Mouse (Mus musculus): ENCODE data around the gene Hcn2. TPM values are rescaled to one million over a fixed set of nuclear protein-coding genes. Genes with fewer than 3 reads are reported as not detected.

The Hcn2 gene
- polyA plus RNA-seq, 1 experiment from 2014 or later, result 0.04 TPM

DNA sequence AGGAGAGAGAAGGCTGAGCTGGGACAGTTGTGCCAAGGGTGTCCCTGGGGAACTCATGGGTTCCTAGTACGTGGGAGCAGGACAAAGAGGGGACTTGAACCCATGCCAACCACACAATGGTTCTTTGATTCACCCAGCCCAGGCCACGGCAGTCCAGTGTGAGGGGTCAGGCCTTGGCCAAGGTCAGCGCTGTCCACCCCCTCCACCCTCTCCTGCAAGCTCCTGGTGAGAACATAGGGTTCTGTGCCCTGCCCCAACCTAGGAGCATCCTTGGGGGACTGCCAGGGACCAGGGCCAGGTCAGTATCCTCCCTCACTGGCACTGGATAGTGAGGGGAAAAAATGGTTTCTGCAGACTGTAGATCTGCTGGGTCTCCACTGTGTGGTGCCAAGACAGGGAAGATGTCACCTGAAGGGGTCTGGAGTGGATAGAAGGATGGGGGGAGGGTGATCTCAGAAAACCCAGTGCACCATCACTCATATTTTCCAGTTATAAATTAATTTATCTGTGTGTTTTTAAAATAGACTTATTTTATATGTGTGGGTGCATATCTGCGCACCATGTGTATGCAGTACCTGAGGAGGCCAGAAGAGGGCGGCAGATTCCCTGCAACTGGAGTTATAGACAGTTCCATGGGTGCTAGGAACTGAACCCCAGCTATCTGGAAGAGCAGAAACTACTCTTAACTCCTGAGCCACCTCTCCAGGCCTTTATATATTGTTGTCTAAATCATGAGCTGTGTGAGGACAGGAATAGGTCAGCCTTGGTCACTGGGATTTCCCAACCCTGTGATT lies 58.2 kb downstream of the Hcn2 start:
- no peak for DNase-seq (ENCODE audit: low spot score)
- Histone ChIP-seq H3K4me1 (peaks cover 30% of the 10 kb centered on the region), H3K36me3 (replicated peaks) (no peaks in the 10 kb centered on the region), H3K27ac (replicated peaks) (no peak overlapping the region), H3K27me3 (replicated peaks; ENCODE audit: low read depth, poor library complexity, severe bottlenecking) (peaks cover 48% of the 10 kb centered on the region), H3K9me3 (peaks cover 7% of the 10 kb centered on the region; the same call in 1 of the 2 replicates), H3K4me3 (no peak overlapping the region)
- WGBS, result 72% methylated on average over 5 of the region's 5 CpGs

DNA sequence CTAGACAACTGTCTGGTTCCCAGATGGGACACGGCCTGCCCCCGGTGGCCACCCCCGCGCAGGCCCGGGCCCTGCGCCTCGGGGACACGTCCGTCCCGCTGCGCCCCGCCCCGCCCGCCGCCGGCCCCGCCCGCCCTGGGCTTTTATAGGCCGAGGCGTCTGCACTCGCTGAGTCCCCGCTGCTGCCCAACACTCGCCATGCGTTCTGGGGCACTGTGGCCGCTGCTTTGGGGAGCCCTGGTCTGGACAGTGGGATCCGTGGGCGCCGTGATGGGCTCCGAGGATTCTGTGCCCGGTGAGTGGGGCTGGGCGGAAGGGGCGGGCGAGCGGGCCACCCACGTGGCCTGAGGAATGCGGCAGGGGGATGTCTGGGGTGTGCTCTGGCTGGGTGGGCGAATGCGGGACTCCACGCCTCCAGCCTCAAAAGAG lies 60.7 kb downstream of the Hcn2 start, which contains the start of gene Fstl3:
TSS of gene Fstl3 (plus strand) at position 170 of the 429 bp plus-strand sequence.
- H3K27ac ChIP-seq (replicated peaks), result peak within 1 kb of the TSS; percentile 70
- H3K27me3 ChIP-seq (replicated peaks; ENCODE audit: low read depth, poor library complexity, severe bottlenecking), result peaks cover 65% of the 10 kb centered on the region
- H3K36me3 ChIP-seq (replicated peaks), result no peaks in the 10 kb centered on the region
- peaks cover 7% of the 10 kb centered on the region; the same call in 1 of the 2 replicates for H3K9me3 ChIP-seq
- DNase-seq (ENCODE audit: low spot score), result peak; percentile 68
- WGBS, result 1% methylated on average over 39 of the region's 39 CpGs
- H3K4me1 ChIP-seq, result peaks cover 52% of the 10 kb centered on the region
- peak within 1 kb of the TSS; percentile 54 for H3K4me3 ChIP-seq

DNA sequence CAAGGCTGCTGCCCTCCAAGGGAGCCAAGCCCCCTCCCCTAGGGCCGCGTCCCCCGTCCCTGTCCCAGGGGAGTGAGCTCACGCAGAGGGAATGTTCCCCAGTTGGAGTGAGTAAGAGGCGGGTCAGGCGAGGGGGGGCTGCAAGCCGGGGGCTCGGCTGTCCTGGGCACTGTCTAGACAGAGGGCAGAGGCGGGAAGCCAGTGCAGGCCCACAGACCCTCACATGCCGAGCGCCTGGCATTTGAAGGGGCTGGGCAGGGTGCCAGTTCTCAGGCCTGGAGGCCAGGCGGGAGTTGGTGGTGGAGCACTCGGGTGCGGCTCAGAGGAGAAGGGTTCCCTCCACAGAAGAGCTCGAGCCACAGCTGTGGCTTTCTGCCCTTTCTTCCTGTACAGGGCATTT lies 61.6 kb downstream of the Hcn2 start:
- Histone ChIP-seq H3K27ac (replicated peaks) (peak overlapping the region; percentile 64; the same call in 1 of the 2 replicates), H3K36me3 (replicated peaks) (no peaks in the 10 kb centered on the region), H3K4me1 (peaks cover 52% of the 10 kb centered on the region), H3K9me3 (no peaks in the 10 kb centered on the region), H3K27me3 (replicated peaks; ENCODE audit: low read depth, poor library complexity, severe bottlenecking) (peaks cover 74% of the 10 kb centered on the region), H3K4me3 (peak overlapping the region; percentile 54)
- 18% methylated on average over 15 of the region's 15 CpGs for WGBS
- peak; percentile 56 for DNase-seq (ENCODE audit: low spot score)

GRCm38 (mm10) chr10:79779193-79779592 lies 62.8 kb downstream of the Hcn2 start:
- Histone ChIP-seq H3K36me3 (replicated peaks) (no peaks in the 10 kb centered on the region), H3K9me3 (no peaks in the 10 kb centered on the region), H3K4me3 (no peak overlapping the region), H3K27ac (replicated peaks) (no peak overlapping the region), H3K27me3 (replicated peaks; ENCODE audit: low read depth, poor library complexity, severe bottlenecking) (peaks cover 85% of the 10 kb centered on the region), H3K4me1 (peaks cover 52% of the 10 kb centered on the region)
- no peak for DNase-seq (ENCODE audit: low spot score)
- 13% methylated on average over 2 of the region's 2 CpGs for WGBS

DNA sequence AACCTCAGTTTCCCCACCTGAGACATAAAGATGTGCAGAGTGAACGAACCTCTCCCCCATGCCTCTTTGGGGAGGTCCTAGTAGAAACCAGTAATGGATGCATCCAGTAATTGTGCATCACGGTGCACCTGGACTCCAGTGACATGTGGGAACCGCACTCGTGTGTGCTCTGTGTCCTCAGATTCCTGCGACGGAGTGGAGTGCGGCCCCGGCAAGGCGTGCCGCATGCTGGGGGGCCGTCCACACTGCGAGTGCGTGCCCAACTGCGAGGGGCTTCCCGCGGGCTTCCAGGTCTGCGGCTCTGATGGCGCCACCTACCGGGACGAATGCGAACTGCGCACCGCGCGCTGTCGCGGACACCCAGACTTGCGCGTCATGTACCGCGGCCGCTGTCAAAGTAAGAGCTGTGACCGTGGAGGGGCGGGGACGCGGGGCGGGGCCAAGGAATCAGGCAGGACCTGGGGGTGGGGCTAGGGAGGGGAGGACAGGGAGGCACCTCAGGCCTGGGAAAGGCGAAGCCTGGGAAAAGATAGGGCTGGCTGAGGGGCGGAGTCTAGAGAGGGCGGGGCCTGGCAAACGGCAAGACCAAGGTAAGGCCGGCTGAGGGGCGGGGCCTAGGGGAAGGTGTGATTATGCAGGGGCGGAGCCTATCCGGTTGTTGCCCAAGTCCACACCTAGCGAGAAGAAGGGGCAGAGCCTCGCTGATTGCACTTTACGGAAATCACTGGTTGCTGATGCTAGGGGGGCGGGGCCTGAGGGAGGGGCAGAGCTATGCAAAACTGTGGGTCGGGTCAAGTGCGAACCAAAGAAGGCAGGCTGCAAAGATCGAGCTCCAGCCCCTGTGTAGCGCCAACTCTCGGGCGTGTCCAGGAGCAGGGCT lies 63.6 kb downstream of the Hcn2 start:
- peak; percentile 99 for DNase-seq (ENCODE audit: low spot score)
- Histone ChIP-seq H3K4me1 (peaks cover 52% of the 10 kb centered on the region), H3K27ac (replicated peaks) (peak overlapping the region; percentile 52; the same call in 1 of the 2 replicates), H3K36me3 (replicated peaks) (no peaks in the 10 kb centered on the region), H3K27me3 (replicated peaks; ENCODE audit: low read depth, poor library complexity, severe bottlenecking) (peaks cover 89% of the 10 kb centered on the region), H3K4me3 (peak overlapping the region; percentile 58), H3K9me3 (no peaks in the 10 kb centered on the region)
- WGBS, result 2% methylated on average over 55 of the region's 55 CpGs

DNA sequence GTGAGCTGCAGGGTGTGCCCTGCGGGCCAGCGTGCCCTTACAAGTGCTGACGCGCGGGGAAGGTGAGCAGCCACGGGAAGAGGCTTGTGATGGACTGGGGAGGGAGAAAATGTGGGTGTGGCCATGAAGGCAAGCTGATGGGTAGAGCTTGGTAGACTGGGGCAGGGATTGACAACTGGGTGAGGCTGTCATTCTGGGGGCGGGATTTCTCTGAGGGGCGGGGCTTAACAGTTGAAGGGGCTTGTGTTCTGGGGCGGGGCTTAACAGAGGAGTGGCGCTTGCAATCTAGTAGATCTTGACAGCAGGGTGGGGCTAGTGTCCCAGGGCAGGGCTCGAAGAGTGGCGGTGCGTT lies 64.2 kb downstream of the Hcn2 start:
- WGBS, result under 1% methylated on average over 13 of the region's 13 CpGs
- Histone ChIP-seq H3K27me3 (replicated peaks; ENCODE audit: low read depth, poor library complexity, severe bottlenecking) (peaks cover 92% of the 10 kb centered on the region), H3K4me3 (peak overlapping the region; percentile 58), H3K4me1 (peaks cover 52% of the 10 kb centered on the region), H3K9me3 (no peaks in the 10 kb centered on the region), H3K27ac (replicated peaks) (peak overlapping the region; percentile 52; the same call in 1 of the 2 replicates), H3K36me3 (replicated peaks) (no peaks in the 10 kb centered on the region)
- peak; percentile 79 for DNase-seq (ENCODE audit: low spot score)

GRCm38 (mm10) chr10:79781139-79781538 lies 64.7 kb downstream of the Hcn2 start:
- 30% methylated on average over 21 of the region's 21 CpGs for WGBS
- peak overlapping the region; percentile 58 for H3K4me3 ChIP-seq
- peaks cover 52% of the 10 kb centered on the region for H3K4me1 ChIP-seq

DNA sequence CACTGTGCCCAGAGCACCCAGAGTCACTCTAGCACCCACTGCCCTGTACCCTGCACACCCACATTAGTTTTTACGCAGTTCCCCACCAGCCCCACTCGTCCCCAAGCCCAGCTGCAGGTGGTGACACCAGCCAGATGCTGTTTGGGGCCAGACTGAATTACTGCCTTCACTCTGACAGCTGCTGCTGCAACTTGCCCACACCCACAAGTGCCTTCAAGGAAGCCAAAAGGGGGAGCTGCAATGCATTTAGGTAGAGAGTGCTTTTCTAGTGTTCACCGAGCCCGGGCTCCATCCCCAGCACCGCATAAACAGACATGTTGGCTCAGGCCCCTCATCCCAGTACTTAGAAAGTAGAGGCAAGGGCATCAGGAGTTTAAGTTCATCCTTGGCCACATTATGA lies 65.5 kb downstream of the Hcn2 start:
- H3K4me1 ChIP-seq, result peaks cover 50% of the 10 kb centered on the region
- 52% methylated on average over 5 of the region's 5 CpGs for WGBS
- no peak overlapping the region for H3K27ac ChIP-seq (replicated peaks)
- no peaks in the 10 kb centered on the region for H3K36me3 ChIP-seq (replicated peaks)
- DNase-seq (ENCODE audit: low spot score), result no peak
- H3K4me3 ChIP-seq, result 0 out of 2 replicates have a peak overlapping the region, but pooled peaks have one; percentile 3
- no peaks in the 10 kb centered on the region for H3K9me3 ChIP-seq
- H3K27me3 ChIP-seq (replicated peaks; ENCODE audit: low read depth, poor library complexity, severe bottlenecking), result peaks cover 82% of the 10 kb centered on the region

More at GRCm38 (mm10) chr10:79781139-79781538, 64.7 kb downstream of the Hcn2 start:
- no peaks in the 10 kb centered on the region for H3K9me3 ChIP-seq
- H3K27ac ChIP-seq (replicated peaks), result no peak overlapping the region
- H3K27me3 ChIP-seq (replicated peaks; ENCODE audit: low read depth, poor library complexity, severe bottlenecking), result peaks cover 90% of the 10 kb centered on the region
- H3K36me3 ChIP-seq (replicated peaks), result no peaks in the 10 kb centered on the region
- DNase-seq (ENCODE audit: low spot score), result no peak

DNA sequence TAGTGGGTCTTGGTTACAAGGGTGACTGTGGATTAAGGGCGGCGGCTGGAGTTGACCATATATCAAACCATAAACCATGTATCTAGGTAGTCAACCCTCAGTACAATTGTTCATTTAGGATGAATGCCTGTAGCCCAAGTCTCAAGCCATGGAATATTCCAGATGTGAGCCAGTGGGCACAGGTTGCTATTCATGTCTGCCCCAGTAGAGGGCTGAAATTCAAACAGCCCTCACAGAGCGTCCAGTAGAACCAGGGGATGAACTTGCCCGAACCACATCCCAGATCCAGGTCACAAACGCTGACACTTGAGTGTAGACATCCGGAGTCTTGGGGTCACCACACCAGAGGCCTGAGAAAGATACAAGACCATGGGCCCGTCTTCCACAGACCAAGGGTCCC lies 66.6 kb downstream of the Hcn2 start:
- 66% methylated on average over 7 of the region's 7 CpGs for WGBS
- H3K27me3 ChIP-seq (replicated peaks; ENCODE audit: low read depth, poor library complexity, severe bottlenecking), result peaks cover 71% of the 10 kb centered on the region
- no peak overlapping the region for H3K27ac ChIP-seq (replicated peaks)
- H3K36me3 ChIP-seq (replicated peaks), result no peaks in the 10 kb centered on the region
- no peak for DNase-seq (ENCODE audit: low spot score)
- H3K9me3 ChIP-seq, result no peaks in the 10 kb centered on the region
- H3K4me1 ChIP-seq, result peaks cover 39% of the 10 kb centered on the region
- H3K4me3 ChIP-seq, result no peak overlapping the region

- no peaks in the 10 kb centered on the region for H3K36me3 ChIP-seq (replicated peaks)
- H3K4me3 ChIP-seq, result no peak overlapping the region
- WGBS, result 39% methylated on average over 27 of the region's 27 CpGs
- no peak overlapping the region for H3K27ac ChIP-seq (replicated peaks)
- peaks cover 28% of the 10 kb centered on the region for H3K4me1 ChIP-seq
- H3K9me3 ChIP-seq, result no peaks in the 10 kb centered on the region
- DNase-seq (ENCODE audit: low spot score), result peak; percentile 70
- H3K27me3 ChIP-seq (replicated peaks; ENCODE audit: low read depth, poor library complexity, severe bottlenecking), result peaks cover 60% of the 10 kb centered on the region
These were observed 67.7 kb downstream of the Hcn2 start for GRCm38 (mm10) chr10:79783920-79784800.
